Mouse (Mus musculus) E14TG2a.4 (cell line): ENCODE data around the gene Arhgef33.

Experiments used
- CTCF ChIP-seq: conservative IDR thresholded peaks from 2 replicates; pipeline ENCODE4 v1.5.1; 2014; ENCODE audit warnings: low read length
- NANOG ChIP-seq: IDR thresholded peaks from 2 replicates; pipeline ENCODE4 v1.6.1; 2014; ENCODE audit warnings: borderline replicate concordance, low read length, mixed read lengths
- POU5F1 ChIP-seq: IDR thresholded peaks from 2 replicates; pipeline ENCODE4 v1.6.1; 2014; ENCODE audit warnings: low read length, borderline replicate concordance

DNA sequence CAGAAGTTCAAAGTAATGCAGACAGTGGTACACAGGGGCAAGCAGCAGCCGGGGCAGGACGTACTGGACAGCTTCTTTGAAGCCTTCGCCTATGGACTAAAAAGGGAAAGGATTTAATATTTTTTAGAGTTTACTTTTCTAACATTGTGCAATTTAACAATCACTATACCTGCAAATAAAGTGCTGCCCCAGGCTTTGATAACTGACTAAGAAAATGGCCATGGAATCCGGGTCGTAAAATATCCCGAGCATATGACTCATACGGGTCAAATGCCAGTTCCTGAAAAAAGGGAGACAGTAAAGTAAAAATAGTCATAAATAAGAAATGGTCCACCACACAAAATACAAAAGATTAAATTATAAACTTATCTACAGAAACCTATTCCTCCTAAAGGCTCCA is 138.2 kb downstream of the Arhgef33 start:
- TF ChIP-seq CTCF (no peak), POU5F1 (no peak), NANOG (no peak)
